Mouse (Mus musculus) urinary bladder, adult 2 months (tissue): ENCODE measurements around the gene Eml3. TPM values are rescaled to one million over a fixed set of nuclear protein-coding genes. Genes with fewer than 3 reads are reported as not detected.
"Not testable (repeated sequence)": the region's sequence is repeated elsewhere in the genome, so short reads cannot be mapped to it uniquely, and the experiment has no call there.

ENCODE experiments used
- DNase-seq: peaks from one replicate; pipeline ENCODE4 v3.0.0; 2022; ENCODE audit warnings: low spot score
- polyA plus RNA-seq: library from polyadenylated mRNA; depleted of rRNA; stranded (reverse); fragments of >200 nt; gene quantifications from 2 replicates; pipeline ENCODE4 v1.2.3, GENCODE M21; 2012

Eml3 gene
- polyA plus RNA-seq, 1 experiment: 45.3 TPM

DNA sequence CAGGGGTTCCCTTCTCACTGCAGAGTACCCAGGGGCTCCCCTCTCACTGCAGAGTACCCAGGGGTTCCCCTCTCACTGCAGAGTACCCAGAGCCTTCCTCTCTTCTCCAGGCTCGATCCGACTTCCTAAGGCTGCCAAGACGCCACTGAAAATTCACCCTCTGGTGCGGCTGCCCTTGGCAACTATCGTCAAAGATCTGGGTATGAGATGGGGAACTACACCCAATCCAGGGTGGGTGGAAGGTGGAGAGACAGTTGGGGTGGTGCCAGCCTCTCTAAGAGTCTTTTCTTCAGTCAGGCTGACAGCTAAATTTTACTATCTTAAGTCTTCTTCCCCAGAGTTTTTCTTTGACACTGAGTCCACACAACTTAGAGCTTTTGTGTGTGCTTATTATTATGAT is 20.8 kb downstream of the Eml3 start:
- DNase-seq: no peak

GRCm38 (mm10) chr19:8952241-8952640 is 22.9 kb downstream of the Eml3 start:
- no peak for DNase-seq

DNA sequence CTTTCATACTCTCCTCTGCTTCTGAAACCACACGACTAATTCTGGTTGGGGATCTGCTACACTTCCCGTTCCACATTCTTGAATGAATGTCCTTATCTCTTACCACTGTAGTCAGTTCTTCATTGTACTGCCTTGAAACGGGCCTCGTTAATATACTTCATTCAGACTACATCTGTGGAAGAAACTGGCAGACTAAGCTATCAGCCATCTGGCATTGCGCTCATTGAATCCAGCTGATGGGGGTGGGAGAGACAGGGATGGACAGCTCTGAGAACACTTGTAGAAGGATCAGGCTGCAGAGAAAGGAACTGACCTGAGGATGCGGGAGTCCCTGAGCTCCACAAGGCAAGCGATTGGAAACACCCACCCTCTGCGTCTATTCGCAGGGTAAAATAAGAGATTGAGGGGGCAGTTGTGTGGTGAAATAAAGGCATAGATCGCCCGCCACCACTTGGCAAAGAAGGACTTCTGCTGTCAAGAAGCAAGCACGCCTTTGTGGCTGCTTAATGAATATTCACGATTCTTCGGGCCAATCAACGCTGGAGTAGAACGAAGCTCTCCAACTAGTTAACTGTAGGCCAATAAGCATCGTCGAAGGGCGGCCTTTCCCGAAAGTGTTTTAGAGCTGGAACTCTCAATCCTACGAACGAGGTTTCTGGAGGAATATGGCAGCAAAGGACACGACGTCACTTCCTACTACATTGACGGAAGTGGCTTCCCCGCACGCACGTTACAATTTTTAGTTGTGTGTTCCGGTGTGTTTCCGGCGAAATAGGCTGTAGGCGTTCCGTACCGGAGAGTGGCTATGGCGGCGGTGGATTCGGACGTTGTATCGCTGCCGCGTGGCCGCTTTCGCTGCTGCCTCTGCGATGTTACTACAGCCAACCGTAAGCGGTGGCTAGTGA is 24.0 kb downstream of the Eml3 start, which contains the start of gene Tut1:
Tut1 (plus strand) TSS at position 713 of the 905 bp plus-strand sequence.
- DNase-seq: peak; percentile 61

DNA sequence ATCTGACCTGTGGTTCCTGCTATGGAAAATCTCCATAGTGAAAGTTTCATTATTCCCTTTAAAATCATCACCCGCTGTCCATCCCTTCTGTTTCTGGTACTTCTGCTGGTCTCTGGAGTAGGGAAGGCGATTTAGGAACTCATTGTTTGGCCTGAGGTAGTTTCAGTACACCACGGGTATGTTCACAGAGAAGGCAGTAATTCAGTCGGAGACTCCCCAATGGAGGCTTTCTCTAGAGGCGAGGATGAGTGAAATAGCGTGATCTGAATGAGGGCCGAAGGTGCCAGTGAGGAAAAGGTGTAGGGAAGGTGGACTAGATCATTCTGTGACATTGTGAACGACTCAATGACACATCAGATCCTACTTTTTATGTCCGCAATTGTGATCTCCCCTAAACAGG is 24.8 kb downstream of the Eml3 start:
- DNase-seq: no peak

DNA sequence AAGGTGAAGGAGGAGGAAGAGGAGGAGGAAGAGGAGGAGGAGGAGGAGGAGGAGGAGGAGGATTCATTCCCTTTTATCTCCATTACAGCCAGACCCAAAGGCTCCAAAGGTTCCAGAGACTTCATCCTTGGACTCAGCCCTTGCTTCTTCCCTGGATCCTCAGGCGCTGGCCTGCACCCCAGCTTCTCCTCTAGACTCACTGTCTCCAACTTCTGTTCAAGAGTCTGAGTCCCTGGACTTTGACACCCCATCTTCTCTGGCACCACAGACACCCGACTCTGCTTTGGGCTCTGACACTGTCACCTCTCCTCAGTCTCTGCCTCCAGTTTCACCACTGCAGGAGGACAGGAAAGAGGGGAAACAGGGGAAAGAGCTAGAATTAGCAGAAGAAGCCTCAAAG is 32.9 kb downstream of the Eml3 start:
- no peak for DNase-seq

GRCm38 (mm10) chr19:8965075-8965474 is 35.7 kb downstream of the Eml3 start:
- DNase-seq: no peak

DNA sequence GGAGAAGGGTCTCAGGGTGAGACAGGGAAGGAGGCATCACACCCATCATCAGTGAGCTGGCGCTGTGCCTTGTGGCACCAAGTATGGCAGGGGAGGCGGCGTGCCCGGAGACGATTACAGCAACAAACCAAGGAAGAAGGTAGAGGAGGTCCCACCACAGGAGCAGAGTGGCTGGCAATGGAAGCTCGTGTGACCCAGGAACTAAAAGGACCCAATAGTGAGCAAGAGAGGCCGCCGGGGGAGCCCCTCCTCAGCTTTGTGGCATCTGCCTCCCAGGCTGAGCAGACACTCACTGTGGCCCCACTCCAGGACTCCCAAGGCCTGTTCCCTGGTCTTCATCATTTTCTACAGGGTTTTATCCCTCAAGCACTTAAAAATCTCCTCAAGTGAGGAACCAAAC is 36.4 kb downstream of the Eml3 start:
- DNase-seq: no peak

DNA sequence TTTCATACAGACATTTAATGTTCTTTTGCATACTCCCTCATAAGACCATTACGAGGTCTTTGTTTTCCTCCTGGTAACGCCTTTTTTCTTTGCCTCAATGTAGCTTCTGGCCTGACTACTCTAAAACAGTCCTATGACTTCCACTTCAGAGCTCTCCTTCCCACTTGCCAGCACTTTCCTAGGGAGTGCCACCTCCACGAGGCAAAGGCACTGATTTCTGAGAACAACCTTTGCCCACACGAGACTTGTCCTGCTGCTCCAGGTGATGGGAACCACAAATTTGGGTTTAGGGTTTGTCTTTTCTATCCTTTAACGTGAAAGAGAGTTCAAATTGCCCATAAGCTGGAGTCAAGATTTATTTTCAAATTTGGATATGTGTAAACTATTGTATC is 36.8 kb downstream of the Eml3 start:
- no peak for DNase-seq

GRCm38 (mm10) chr19:8966590-8967372 is 37.4 kb downstream of the Eml3 start, which contains the start of gene Eef1g:
Gene Eef1g (plus strand): TSS chr19:8967041.
- DNase-seq: peak; percentile 85

- no peak for DNase-seq
Observed at GRCm38 (mm10) chr19:8967373-8967743, 38.0 kb downstream of the Eml3 start.

DNA sequence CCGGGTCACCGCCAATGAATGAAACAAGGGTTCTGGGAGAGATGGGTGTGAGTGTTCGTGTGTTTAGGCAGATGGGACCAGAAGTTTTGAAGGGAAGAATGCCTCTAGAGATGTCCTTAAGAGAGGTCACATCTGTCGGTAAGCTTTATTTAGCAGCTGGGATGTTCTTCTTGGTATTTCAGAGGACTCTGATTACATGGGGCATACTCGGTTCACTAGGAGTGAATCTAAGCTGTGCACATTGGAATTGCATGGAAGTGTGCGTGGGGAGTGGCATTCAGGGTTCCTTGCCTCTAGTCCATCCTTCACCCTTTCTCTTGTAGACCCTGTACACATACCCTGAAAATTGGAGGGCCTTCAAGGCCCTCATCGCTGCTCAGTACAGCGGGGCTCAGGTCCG is 38.5 kb downstream of the Eml3 start:
- no peak for DNase-seq

GRCm38 (mm10) chr19:8972491-8972890 is 43.1 kb downstream of the Eml3 start:
- not testable (repeated sequence) for DNase-seq

DNA sequence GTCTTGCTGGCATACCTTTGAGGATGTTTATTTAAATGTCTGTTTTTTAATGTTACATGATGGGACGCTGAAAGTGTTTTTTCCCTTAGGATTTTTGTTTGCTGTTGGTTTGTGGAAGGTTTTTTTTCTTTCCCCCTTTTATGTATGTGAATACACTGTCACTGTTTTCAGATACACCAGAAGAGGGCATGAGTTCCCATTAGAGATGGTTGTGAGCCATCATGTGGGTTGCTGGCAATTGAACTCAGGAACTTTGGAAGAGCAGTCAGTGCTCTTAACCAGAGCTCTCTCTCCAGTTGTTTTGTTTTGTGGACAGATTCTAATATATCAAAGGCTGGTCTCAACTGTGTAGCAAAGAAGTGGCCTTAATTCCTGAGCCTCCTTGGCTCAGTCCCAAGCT is 45.3 kb downstream of the Eml3 start:
- no peak for DNase-seq

GRCm38 (mm10) chr19:8975491-8975890 is 46.1 kb downstream of the Eml3 start:
- no peak for DNase-seq

- no peak for DNase-seq
Observed at GRCm38 (mm10) chr19:8976535-8976934, 47.2 kb downstream of the Eml3 start.

DNA sequence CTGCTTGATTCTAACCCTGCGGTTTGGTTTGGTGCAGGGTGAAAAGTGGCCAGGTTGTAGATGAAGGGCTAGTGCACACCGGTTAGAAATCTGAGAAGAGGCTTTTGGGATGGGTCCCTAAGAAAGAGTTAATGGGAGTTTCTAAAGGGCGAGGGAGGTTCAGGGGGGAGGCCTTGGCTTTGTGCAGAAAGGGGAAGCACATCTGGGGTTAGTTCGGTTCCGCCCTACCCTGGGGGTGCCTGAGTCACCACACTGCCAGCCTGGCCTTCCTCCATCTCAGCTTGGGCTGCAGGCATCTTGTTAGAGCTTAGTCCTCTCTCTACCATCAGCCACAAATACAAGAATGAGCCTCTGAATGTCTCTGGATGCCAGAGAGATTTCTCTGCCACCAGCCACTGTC is 51.4 kb downstream of the Eml3 start:
- no peak for DNase-seq

DNA sequence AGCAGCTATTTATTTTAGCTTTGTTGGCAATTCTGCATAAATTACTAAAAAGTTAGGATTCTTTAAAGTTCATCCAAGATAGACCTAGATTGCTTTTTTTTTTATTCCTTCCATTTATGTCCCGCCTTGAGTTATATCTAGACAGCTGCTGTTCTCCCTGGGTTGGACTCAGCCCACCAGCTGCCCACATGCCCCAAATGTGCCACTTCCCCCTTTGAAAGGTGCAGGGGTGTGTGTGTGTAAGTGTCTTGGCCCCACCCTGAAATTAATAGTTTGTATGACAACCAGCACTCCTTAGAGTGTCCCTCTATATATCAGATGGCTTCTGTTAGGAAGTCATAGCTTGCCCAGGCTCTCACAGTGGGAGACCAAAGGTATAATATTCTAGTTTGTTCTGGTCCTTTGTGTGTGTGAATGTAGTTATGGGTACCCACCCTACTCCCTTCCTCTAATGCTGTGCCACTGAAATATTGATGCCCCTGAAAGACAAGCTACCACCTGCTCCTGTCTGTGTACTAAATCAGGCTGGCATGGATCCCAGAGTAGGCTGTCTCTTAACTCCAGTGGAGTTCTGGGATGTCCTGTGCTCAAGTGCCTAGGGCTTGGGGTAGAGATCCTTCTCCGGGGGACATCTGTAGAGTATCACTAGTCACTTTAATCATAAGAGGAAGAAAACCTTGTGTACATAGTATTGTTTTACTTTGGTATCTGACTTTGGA is 52.3 kb downstream of the Eml3 start:
- DNase-seq: no peak

DNA sequence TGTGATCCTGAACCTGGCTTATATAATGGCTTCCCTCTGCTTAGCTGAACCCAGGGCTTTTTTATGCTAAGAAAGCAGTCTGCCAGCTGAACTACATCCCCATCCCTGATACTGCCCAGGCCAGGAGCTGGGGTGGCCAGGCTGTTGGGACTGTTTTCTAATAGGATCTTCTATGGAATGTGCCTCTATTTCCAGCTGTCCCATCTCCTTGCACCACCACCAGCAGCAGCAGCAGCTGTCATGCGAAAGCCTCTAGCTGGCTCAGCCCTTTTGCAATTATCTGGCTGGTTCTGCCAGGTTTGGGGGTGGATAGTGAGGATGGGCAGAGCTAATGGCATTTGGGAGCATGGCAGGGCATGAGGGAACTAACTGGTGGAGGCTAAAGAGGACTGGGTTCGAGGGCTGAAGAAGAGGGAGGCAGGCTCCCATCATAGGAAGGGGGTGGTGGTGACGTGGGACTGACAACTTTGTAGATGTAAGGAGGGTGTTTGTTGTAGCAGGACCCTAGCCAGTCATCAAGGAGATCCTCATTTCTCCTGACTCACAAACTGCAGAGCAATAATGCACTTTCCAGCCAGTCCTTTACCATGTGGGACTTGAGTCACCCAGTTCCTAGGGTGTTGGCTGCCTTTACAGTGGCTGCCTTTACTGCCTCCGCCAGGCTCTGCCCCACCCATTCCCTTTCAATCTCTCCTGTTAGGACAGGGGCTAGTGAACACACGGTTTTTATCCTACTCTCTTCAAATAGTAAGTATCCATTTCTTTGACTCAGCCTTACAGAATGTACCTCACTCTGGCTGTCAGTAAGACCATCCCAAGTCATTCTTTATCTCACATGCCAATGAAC is 53.2 kb downstream of the Eml3 start:
- DNase-seq: no peak

- no peak for DNase-seq
Observed at GRCm38 (mm10) chr19:8983150-8983650, 53.8 kb downstream of the Eml3 start.

DNA sequence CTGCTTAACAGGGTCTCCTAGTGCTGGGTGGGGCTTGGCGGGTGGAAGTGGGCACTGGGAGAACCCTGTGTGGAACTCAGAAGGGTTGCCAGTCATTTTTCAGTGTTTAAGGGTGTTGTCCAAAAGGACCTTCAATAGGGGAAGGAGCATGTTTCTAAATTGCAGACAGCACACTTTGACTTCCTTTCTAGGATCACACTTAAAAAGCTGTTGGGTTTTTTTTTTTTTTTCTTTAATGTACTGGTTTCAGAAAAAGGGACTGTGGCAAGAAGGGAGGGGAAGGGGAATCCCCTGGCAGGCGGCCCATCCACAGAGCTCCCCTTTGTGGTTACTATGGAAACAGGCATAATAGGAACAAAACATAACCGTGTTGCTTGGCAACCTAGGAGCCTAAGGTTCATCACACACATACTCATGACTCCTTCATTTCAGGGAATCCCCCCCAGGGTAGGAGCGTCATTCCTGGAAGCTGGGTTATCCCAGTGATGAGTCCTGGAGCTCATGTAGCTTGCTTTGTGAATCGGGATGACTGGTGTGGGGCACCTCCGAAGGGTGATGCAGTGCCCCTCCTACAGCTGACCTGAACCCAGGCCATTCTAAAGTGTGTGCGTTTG is 55.0 kb downstream of the Eml3 start:
- DNase-seq: no peak

DNA sequence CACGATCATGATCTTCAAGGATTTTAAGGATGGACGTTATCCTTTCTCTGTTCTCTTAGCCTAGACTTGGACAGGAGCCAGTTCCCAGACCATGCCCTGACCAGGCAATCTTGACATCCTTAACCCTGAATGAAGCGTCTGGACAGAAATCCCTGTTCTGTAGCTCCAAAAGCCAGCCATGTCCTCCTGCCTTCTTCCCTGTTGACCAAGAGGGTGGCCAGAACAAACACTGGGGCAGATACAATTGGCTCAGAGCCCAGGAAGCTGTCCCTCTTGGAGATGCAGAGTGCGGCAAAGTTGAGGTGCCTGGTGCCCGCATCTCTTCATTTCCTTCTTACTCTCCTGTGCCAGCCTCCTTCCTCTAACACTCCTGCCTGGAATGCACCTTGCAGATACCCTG is 56.5 kb downstream of the Eml3 start:
- DNase-seq: no peak
